Mouse (Mus musculus) liver, embryonic 14.5 days (tissue): ENCODE measurements at regions not wholly inside any gene's neighbourhood (a gene's known extent, or its start where the extent isn't known, plus 50 kb on each side); places are given as distances from the start of the nearest gene placed in this dataset.

Source experiments
- CTCF ChIP-seq: IDR thresholded peaks from 2 replicates; pipeline ENCODE4 v1.5.1; 2016; ENCODE audit warnings: antibody characterized with exemption, low read depth, control low read depth
- EP300 ChIP-seq: IDR thresholded peaks from 2 replicates; pipeline ENCODE4 v1.6.1; 2016; ENCODE audit warnings: antibody characterized with exemption, low read depth

GRCm38 (mm10) chr14:39852526-39852925 lies 379.6 kb upstream of the Nrg3 start:
- TF ChIP-seq CTCF (no peak), EP300 (no peak)
